Mouse (Mus musculus): ENCODE data around the gene Rnase4. TPM values are rescaled to one million over a fixed set of nuclear protein-coding genes. Genes with fewer than 3 reads are reported as not detected.

The Rnase4 gene
- polyA plus RNA-seq, 2 experiments: 12.8 to 20.2 TPM

DNA sequence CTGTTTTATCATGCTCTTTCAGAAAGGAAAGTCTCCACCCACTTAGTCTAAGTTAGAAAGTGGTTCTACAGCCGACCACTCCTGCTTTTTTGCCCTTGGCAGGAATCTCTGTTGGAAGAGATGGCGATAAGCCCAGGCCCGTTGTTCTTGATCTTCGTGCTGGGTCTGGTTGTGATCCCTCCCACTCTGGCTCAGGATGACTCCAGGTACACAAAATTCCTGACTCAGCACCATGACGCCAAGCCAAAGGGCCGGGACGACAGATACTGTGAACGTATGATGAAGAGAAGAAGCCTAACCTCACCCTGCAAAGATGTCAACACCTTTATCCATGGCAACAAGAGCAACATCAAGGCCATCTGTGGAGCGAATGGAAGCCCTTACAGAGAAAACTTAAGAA, 10.4 kb downstream of the Rnase4 start:
- WGBS (ENCODE audit: insufficient replicate concordance): 66% methylated on average over 9 of the region's 9 CpGs
- DNase-seq (ENCODE audit: low read depth in 3 of 3, low spot score in 3 of 3) (no peak), ATAC-seq (ENCODE audit: insufficient read depth) (no peak)
- TF ChIP-seq EP300 (IDR thresholded peaks at IDR 0.05; ENCODE audit: low read depth): no peak
- Histone ChIP-seq H3K4me2 (ENCODE audit: low read depth) (no peak overlapping the region), H3K4me3 (ENCODE audit: insufficient read depth in 1 of 2, low read depth in 2 of 2, low read length in 2 of 2) (no peak overlapping the region), H3K36me3 (replicated peaks; ENCODE audit: control insufficient read depth, insufficient read depth, low read depth) (no peaks in the 10 kb centered on the region), H3K9me3 (ENCODE audit: control insufficient read depth, low read length) (no peaks in the 10 kb centered on the region), H3K9ac (replicated peaks) (no peak overlapping the region), H3K4me1 (replicated peaks; ENCODE audit: control insufficient read depth in 2 of 2, insufficient read depth in 2 of 2, low read length in 1 of 2) (peaks cover 0 to 4% of the 10 kb centered on the region in 2 experiments; a peak in 2 of 4 replicates), H3K27me3 (ENCODE audit: control insufficient read depth, insufficient read depth, low read length) (no peaks in the 10 kb centered on the region), H3K27ac (no peak overlapping the region)

DNA sequence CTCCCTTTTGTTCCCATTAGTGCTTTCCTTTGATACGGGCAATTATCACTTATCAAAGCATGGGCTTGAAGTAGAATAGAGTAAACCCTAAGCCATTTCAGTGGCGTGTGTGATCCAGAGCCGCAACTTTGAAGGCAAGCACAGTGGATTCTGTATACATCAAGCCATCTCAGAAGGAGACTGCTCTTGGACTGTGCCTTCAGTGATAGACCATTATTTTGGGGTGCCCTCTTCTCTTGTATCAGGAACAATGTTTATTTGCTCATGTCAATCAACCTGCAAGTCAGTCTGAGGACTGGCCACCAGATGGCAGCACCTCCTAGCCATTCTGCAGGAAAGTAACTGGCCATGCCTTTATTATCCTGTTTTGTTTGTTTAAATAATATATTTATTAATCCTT, 12.3 kb downstream of the Rnase4 start:
- DNase-seq (ENCODE audit: low read depth in 3 of 3, low spot score in 3 of 3): peak; percentile 62 to 63 (median 62)
- ATAC-seq (ENCODE audit: insufficient read depth): peak; percentile 24; the same call in 1 of the 2 replicates
- Histone ChIP-seq H3K4me3 (ENCODE audit: insufficient read depth in 1 of 2, low read depth in 2 of 2, low read length in 2 of 2) (no peak overlapping the region), H3K27ac (no peak overlapping the region), H3K4me1 (replicated peaks; ENCODE audit: control insufficient read depth in 2 of 2, insufficient read depth in 2 of 2, low read length in 1 of 2) (peaks cover 3 to 8% of the 10 kb centered on the region in 2 experiments; a peak in 3 of 4 replicates), H3K4me2 (ENCODE audit: low read depth) (no peak overlapping the region), H3K27me3 (ENCODE audit: control insufficient read depth, insufficient read depth, low read length) (no peaks in the 10 kb centered on the region), H3K9ac (replicated peaks) (no peak overlapping the region), H3K9me3 (ENCODE audit: control insufficient read depth, low read length) (no peaks in the 10 kb centered on the region), H3K36me3 (replicated peaks; ENCODE audit: control insufficient read depth, insufficient read depth, low read depth) (no peaks in the 10 kb centered on the region)
- TF ChIP-seq EP300 (IDR thresholded peaks at IDR 0.05; ENCODE audit: low read depth) (no peak), CTCF (IDR thresholded peaks at IDR 0.05; ENCODE audit: low read depth) (peak; percentile 91)
- WGBS (ENCODE audit: insufficient replicate concordance): 59% methylated on average over 3 of the region's 3 CpGs

DNA sequence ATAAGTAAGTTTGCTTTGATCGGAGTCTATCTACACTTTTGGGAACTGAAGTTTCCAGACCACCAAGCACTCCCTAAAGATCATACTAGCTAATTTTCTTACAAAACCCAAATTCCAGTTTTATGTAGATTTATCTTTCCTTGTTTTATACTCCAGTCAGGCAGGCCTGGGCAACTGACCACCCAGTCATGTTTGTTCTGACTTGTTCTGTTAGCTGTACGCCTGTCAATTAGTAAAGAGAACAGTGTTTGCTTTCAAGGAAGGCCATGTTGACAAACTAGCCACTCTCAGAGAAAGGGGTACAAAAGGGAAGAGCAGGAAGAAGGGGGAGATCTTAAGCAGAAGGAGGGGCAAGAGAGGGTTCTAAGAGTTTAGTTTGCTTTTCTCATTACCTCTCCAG, 13.5 kb downstream of the Rnase4 start:
- TF ChIP-seq CTCF (IDR thresholded peaks at IDR 0.05; ENCODE audit: low read depth): no peak
- TF ChIP-seq EP300 (IDR thresholded peaks at IDR 0.05; ENCODE audit: low read depth): no peak
- Histone ChIP-seq H3K4me1 (replicated peaks; ENCODE audit: control insufficient read depth in 2 of 2, insufficient read depth in 2 of 2, low read length in 1 of 2) (peaks cover 3 to 8% of the 10 kb centered on the region in 2 experiments; a peak in 3 of 4 replicates), H3K9ac (replicated peaks) (no peak overlapping the region), H3K4me3 (ENCODE audit: insufficient read depth in 1 of 2, low read depth in 2 of 2, low read length in 2 of 2) (no peak overlapping the region), H3K9me3 (ENCODE audit: control insufficient read depth, low read length) (no peaks in the 10 kb centered on the region), H3K36me3 (replicated peaks; ENCODE audit: control insufficient read depth, insufficient read depth, low read depth) (no peaks in the 10 kb centered on the region), H3K4me2 (ENCODE audit: low read depth) (no peak overlapping the region), H3K27me3 (ENCODE audit: control insufficient read depth, insufficient read depth, low read length) (no peaks in the 10 kb centered on the region), H3K27ac (no peak overlapping the region)
- 65% methylated on average over 2 of the region's 2 CpGs for WGBS (ENCODE audit: insufficient replicate concordance)
- DNase-seq (ENCODE audit: low read depth in 3 of 3, low spot score in 3 of 3) (no peak), ATAC-seq (ENCODE audit: insufficient read depth) (no peak)

DNA sequence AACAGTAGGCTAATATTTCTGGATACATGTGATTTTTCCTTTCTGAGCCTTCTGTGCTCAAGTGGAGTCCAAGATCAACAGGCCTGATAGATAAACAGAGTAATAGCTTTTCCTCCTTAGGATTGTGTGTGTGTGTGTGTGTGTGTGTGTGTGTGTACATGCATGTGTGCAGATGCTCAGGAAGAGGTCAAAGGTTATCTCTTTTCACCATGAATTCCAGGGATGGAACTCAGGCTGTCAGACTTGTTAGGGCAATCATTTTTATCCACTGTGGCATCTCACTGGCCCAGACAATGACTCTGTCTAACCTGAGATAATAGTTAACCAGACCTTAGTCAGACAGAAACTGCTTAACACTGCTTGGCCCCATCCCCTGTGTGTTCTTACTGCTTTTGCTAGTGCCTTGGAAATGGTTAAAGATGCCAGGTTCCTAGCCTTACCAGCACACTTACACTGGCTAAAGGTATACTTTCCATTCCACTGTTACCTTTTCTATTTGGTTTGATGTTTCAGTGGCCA, 15.6 kb downstream of the Rnase4 start:
- TF ChIP-seq EP300 (IDR thresholded peaks at IDR 0.05; ENCODE audit: low read depth) (no peak), CTCF (IDR thresholded peaks at IDR 0.05; ENCODE audit: low read depth) (no peak)
- H3K27me3 ChIP-seq (ENCODE audit: control insufficient read depth, insufficient read depth, low read length): no peaks in the 10 kb centered on the region
- no peaks in the 10 kb centered on the region for H3K36me3 ChIP-seq (replicated peaks; ENCODE audit: control insufficient read depth, insufficient read depth, low read depth)
- H3K4me1 ChIP-seq (replicated peaks; ENCODE audit: control insufficient read depth in 2 of 2, insufficient read depth in 2 of 2, low read length in 1 of 2): peaks cover 3 to 8% of the 10 kb centered on the region in 2 experiments; a peak in 3 of 4 replicates
- H3K9me3 ChIP-seq (ENCODE audit: control insufficient read depth, low read length): no peaks in the 10 kb centered on the region
- no peak overlapping the region for H3K27ac ChIP-seq
- ATAC-seq (ENCODE audit: insufficient read depth): no peak
- no peak overlapping the region for H3K9ac ChIP-seq (replicated peaks)
- no peak for DNase-seq (ENCODE audit: low read depth in 3 of 3, low spot score in 3 of 3)
- no peak overlapping the region for H3K4me3 ChIP-seq (ENCODE audit: insufficient read depth in 1 of 2, low read depth in 2 of 2, low read length in 2 of 2)
- no peak overlapping the region for H3K4me2 ChIP-seq (ENCODE audit: low read depth)

GRCm38 (mm10) chr14:51111966-51112365, 21.1 kb downstream of the Rnase4 start:
- no peak for DNase-seq (ENCODE audit: low read depth in 3 of 3, low spot score in 3 of 3)

More at GRCm38 (mm10) chr14:51111966-51112365, 21.1 kb downstream of the Rnase4 start:
- H3K4me1 ChIP-seq (replicated peaks; ENCODE audit: control insufficient read depth in 2 of 2, insufficient read depth in 2 of 2, low read length in 1 of 2): peaks cover 0 to 4% of the 10 kb centered on the region in 2 experiments; a peak in 1 of 4 replicates
- H3K36me3 ChIP-seq (replicated peaks; ENCODE audit: control insufficient read depth, insufficient read depth, low read depth): no peaks in the 10 kb centered on the region
- H3K9me3 ChIP-seq (ENCODE audit: control insufficient read depth, low read length): no peaks in the 10 kb centered on the region
- 60% methylated on average over 3 of the region's 3 CpGs for WGBS (ENCODE audit: insufficient replicate concordance)
- H3K27me3 ChIP-seq (ENCODE audit: control insufficient read depth, insufficient read depth, low read length): no peaks in the 10 kb centered on the region
- ATAC-seq (ENCODE audit: insufficient read depth): no peak
- no peak overlapping the region for H3K9ac ChIP-seq (replicated peaks)
- H3K4me3 ChIP-seq (ENCODE audit: insufficient read depth in 1 of 2, low read depth in 2 of 2, low read length in 2 of 2): no peak overlapping the region
- H3K27ac ChIP-seq: no peak overlapping the region
- no peak overlapping the region for H3K4me2 ChIP-seq (ENCODE audit: low read depth)
- TF ChIP-seq EP300 (IDR thresholded peaks at IDR 0.05; ENCODE audit: low read depth) (no peak), CTCF (IDR thresholded peaks at IDR 0.05; ENCODE audit: low read depth) (no peak)

All from liver, embryonic 14.5 days (tissue).